Mouse (Mus musculus) ES-Bruce4 (cell line): Measurements from ENCODE around the gene Os9. TPM values are rescaled to one million over a fixed set of nuclear protein-coding genes. Genes with fewer than 3 reads are reported as not detected.
"Not testable (repeated sequence)": the region's sequence is repeated elsewhere in the genome, so short reads cannot be mapped to it uniquely, and the experiment has no call there.

Experiments
- H3K27ac ChIP-seq: 2 replicates; pipeline ENCODE4 v1.5.1; 2012; ENCODE audit warnings: low read length, inconsistent platforms; ENCODE audit not compliant: insufficient read depth
- H3K27me3 ChIP-seq: 2 replicates; pipeline ENCODE4 v1.6.1; 2012; ENCODE audit warnings: mild to moderate bottlenecking, low read length, inconsistent platforms; ENCODE audit not compliant: control insufficient read depth, poor library complexity, insufficient read depth, severe bottlenecking
- H3K36me3 ChIP-seq: 2 replicates; pipeline ENCODE4 v1.6.1; 2012; ENCODE audit warnings: inconsistent platforms, mild to moderate bottlenecking, low read length, moderate library complexity; ENCODE audit not compliant: control insufficient read depth, poor library complexity, insufficient read depth, severe bottlenecking
- H3K4me1 ChIP-seq: one replicate; pipeline ENCODE4 v1.8.1; 2011; ENCODE audit warnings: low read length; ENCODE audit not compliant: control insufficient read depth, insufficient read depth
- H3K4me3 ChIP-seq: 2 replicates; pipeline ENCODE4 v1.5.1; 2011; ENCODE audit warnings: low read depth, mild to moderate bottlenecking, low read length
- H3K9ac ChIP-seq: 2 replicates; pipeline ENCODE4 v1.6.1; 2012; ENCODE audit warnings: low read depth, mild to moderate bottlenecking, inconsistent platforms; ENCODE audit not compliant: poor library complexity, severe bottlenecking
- H3K9me3 ChIP-seq: replicated peaks from 2 replicates; pipeline ENCODE4 v1.6.1; 2012; ENCODE audit warnings: mild to moderate bottlenecking, low read length, inconsistent platforms; ENCODE audit not compliant: control insufficient read depth, poor library complexity, insufficient read depth, severe bottlenecking
- CTCF ChIP-seq: IDR thresholded peaks from one replicate; pipeline ENCODE4 v1.8.1; 2011; ENCODE audit warnings: low read depth, low read length
- EP300 ChIP-seq: IDR thresholded peaks from 2 replicates; pipeline ENCODE4 v1.6.1; 2011; ENCODE audit warnings: low read depth, low read length; ENCODE audit not compliant: insufficient read depth
- POLR2A ChIP-seq: IDR thresholded peaks from one replicate; pipeline ENCODE4 v1.8.1; 2011; ENCODE audit warnings: low read length; ENCODE audit not compliant: insufficient read depth
- polyA plus RNA-seq: library from polyadenylated mRNA; stranded (reverse); fragments of >200 nt; gene quantifications from 2 replicates; pipeline ENCODE4 v1.2.4, GENCODE M21; 2011; ENCODE audit warnings: low read depth; ENCODE audit not compliant: missing spikeins, insufficient read depth, insufficient read length

The Os9 gene
- polyA plus RNA-seq, 1 experiment = 16.7 TPM

DNA sequence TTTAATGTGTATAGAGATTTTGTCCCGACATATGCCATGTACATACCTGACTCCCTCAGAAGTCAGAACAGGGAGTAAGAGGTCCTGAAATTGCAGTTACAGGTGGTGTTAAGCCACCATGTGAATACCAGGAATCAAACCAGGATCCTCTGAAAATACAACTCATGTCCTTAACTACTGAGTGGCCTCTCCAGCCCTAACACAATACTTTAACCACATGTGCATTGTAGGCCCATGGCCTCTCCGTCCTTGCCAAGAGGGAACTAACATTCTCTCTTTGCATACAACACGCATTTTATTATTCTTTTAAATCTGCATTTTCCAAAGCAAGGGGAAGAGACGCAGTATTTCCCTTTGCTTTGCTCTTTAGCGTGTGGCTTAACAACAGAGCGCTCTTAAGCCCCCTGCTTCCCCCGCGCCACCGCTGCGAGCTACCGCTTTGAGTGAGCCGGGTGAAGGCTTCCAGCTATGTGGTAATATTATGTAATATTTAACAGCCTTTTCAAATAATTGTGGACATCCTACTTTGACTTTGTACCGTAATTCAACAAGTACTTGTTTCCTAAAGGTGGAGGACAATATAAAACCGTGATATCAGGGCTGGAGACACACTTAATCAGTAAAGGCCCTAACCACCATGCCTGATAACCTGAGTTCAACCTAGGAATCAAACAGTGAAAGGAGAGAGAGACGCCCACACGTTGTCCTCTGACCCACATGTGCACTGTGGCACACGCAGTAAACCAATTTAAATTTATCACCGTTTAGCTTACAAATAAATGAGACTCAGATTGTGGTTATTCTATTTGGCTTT lies 17.6 kb upstream of the Os9 start:
- no peaks in the 10 kb centered on the region for H3K36me3 ChIP-seq
- no peak overlapping the region for H3K27ac ChIP-seq
- no peak overlapping the region for H3K4me3 ChIP-seq
- H3K9me3 ChIP-seq = no peaks in the 10 kb centered on the region; the same call in 1 of the 2 replicates
- no peaks in the 10 kb centered on the region for H3K27me3 ChIP-seq
- no peak overlapping the region for H3K9ac ChIP-seq
- peaks cover 3% of the 10 kb centered on the region for H3K4me1 ChIP-seq
- TF ChIP-seq POLR2A (no peak), CTCF (no peak), EP300 (no peak)

DNA sequence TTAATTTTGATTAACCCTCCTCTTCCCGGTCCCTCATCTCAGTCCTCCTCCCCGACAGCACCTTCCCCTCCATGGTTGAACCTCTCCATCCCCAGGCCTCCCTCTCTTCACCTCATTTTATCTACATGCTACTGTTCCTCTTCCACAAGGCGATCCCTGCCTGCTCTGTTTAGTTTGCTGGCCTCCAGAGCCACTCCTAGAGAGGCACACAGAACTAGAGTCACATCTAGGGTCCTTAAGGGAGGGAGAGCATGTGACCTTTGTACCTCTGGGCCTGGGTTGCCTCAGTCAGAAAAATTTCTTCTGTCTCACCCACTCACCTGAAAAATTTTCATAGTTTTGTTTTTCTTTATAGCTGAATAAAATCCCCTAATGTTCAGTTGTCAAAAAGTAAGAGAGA lies 17.0 kb upstream of the Os9 start:
- no peaks in the 10 kb centered on the region for H3K27me3 ChIP-seq
- no peak for TF ChIP-seq CTCF
- no peak for TF ChIP-seq POLR2A
- H3K27ac ChIP-seq = no peak overlapping the region
- no peaks in the 10 kb centered on the region; the same call in 1 of the 2 replicates for H3K9me3 ChIP-seq
- peaks cover 3% of the 10 kb centered on the region for H3K4me1 ChIP-seq
- no peak overlapping the region for H3K9ac ChIP-seq
- H3K36me3 ChIP-seq = no peaks in the 10 kb centered on the region
- no peak overlapping the region for H3K4me3 ChIP-seq

DNA sequence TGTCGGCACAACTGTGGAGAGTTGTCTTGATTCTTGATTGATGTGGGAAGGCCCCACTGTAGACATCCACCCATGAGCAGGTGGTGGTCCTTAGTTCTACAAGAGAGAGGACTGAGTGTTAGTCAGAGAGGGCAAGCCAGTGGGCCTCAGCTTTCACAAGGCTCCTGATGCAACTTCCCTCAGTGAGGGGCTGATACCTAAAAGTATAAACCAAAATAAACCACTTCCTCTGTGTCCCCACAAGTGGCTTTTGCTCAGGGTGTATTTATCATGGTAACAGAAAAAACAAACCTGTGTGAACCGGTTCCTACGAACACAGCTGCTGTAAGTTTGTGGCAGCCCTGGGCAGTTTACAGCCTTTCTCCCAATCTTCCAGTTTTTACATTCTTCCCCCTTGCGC lies 15.6 kb upstream of the Os9 start:
- no peak overlapping the region for H3K9ac ChIP-seq
- peaks cover 4% of the 10 kb centered on the region for H3K4me1 ChIP-seq
- H3K4me3 ChIP-seq = no peak overlapping the region
- H3K27ac ChIP-seq = no peak overlapping the region
- no peaks in the 10 kb centered on the region for H3K27me3 ChIP-seq
- no peaks in the 10 kb centered on the region for H3K9me3 ChIP-seq
- TF ChIP-seq POLR2A = no peak
- TF ChIP-seq EP300 = no peak
- TF ChIP-seq CTCF = no peak
- no peaks in the 10 kb centered on the region for H3K36me3 ChIP-seq

DNA sequence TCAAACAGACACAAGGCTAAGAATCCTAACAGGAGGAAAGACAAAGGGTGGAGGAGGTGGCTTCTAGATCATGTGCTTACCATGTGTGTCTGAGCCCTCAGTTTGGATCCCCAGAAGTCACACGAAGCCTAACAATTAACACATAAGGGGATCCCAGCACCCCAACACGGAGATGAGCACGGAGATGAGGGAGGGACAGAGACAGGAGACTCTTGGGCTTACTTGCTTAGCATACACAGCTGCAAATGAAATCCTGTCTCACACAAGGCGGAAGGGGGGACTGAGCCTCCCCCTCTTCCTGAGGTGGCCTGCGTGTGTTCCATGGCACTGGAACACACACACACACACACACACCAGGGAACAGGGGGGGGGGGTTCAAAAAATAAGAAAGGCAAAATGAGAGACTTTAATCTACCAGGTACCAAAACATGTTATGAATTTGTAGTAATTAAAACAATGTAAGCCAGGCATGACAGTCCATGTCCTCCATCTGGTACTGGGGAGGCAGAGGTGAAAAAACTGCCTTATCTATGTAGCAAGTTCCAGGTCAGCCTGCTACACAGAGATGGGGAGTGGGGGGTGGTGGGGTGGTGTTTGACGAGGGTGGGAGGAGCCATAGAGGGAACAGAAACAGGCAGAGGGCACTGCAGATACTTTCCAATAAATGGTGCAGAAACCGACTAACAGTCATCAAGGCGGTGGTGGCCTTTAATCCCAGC lies 14.3 kb upstream of the Os9 start:
- Histone ChIP-seq H3K4me3 (no peak overlapping the region), H3K9me3 (no peaks in the 10 kb centered on the region)
- no peak for TF ChIP-seq EP300
- no peak for TF ChIP-seq POLR2A
- TF ChIP-seq CTCF = no peak

DNA sequence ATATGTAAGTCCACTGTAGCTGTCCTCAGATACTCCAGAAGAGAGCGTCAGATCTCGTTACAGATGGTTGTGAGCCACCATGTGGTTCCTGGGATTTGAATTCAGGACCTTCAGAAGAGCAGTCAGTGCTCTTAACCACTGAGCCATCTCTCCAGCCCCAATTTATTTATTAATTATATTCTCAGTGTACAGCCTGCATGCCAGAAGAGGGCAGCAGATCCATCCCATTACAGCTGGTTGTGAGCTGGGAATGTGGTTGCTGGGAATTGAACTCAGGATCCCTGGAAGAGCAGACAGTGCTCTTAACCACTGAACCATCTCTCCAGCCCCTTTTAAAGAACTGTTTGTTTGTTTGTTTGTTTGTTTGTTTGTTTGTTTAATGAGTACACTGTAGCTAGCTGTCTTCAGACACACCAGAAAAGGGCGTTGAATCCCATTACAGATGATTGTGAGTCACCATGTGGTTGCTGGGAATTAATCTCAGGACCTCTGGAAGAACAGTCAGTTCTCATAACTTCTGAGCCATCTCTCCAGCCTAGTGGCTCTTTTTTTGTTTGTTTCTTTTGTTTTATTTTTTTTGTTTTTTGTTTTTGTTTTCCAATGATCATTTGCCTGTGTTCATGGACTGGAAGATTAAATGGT lies 13.6 kb upstream of the Os9 start:
- not testable (repeated sequence) for H3K4me3 ChIP-seq, H3K4me1 ChIP-seq, H3K9ac ChIP-seq, H3K36me3 ChIP-seq, H3K9me3 ChIP-seq, H3K27me3 ChIP-seq, H3K27ac ChIP-seq
- peak; percentile 23 for TF ChIP-seq CTCF

More for the DNA sequence above, 14.3 kb upstream of the Os9 start:
- Histone ChIP-seq H3K4me1 (peaks cover 6% of the 10 kb centered on the region), H3K36me3 (no peaks in the 10 kb centered on the region), H3K27me3 (no peaks in the 10 kb centered on the region), H3K27ac (no peak overlapping the region), H3K9ac (no peak overlapping the region)

DNA sequence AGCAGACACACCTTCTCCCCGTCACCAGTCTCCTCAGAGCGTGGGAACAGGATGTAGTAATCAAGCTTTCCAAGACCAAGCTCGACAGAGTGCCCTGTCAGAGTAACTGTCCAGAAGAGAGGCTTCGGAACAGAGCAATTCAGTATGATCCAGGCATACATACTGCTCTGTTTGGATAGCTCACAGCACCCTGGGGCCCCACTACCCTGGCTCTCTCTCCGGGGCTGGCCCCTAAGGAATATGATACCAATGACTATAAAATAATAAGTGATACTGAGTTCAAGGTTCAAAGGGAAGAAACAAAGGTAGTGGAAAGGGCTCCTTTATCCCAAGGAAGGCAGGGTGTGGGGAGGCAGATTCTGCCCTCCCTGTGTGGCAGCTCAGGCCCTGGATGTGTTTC lies 11.5 kb upstream of the Os9 start:
- Histone ChIP-seq H3K9me3 (no peaks in the 10 kb centered on the region), H3K9ac (no peak overlapping the region), H3K36me3 (no peaks in the 10 kb centered on the region), H3K27me3 (no peaks in the 10 kb centered on the region), H3K4me3 (no peak overlapping the region), H3K4me1 (peaks cover 6% of the 10 kb centered on the region), H3K27ac (no peak overlapping the region)
- no peak for TF ChIP-seq POLR2A
- TF ChIP-seq CTCF = no peak
- TF ChIP-seq EP300 = no peak
